Mouse (Mus musculus): Measurements from ENCODE around the gene Sult2b1. TPM values are rescaled to one million over a fixed set of nuclear protein-coding genes. Genes with fewer than 3 reads are reported as not detected.

The Sult2b1 gene
- polyA plus RNA-seq, 1 experiment from 2014 or later = 0.70 TPM

DNA sequence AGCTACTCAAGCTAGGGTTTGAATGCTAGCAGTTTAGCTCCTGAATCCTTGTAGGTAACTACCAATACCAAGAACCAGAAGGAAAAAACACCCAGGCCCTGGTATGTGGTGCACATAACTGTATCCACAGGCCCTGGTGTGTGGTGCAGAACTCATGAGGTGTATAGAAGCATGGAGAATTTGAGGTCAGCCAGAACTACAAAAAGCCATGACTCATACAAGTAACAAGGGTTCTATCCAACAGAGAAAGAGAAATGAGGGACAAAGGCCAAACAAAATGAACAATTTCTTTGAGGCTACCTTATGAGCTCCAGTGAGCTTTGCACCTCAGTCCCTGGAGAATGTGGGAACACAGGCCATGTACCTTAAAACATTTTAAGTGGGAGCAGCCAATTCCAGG lies 36.4 kb upstream of the Sult2b1 start:
- H3K27ac ChIP-seq (ENCODE audit: low read depth, low read length) = no peak overlapping the region
- no peak overlapping the region for H3K4me2 ChIP-seq
- H3K4me1 ChIP-seq (replicated peaks; ENCODE audit: control insufficient read depth, insufficient read depth, low read length) = 0 out of 2 replicates have a peak, but pooled peaks cover 3% of the 10 kb centered on the region
- H3K36me3 ChIP-seq (ENCODE audit: control insufficient read depth, insufficient read depth, low read length) = peaks cover 15% of the 10 kb centered on the region
- DNase-seq (ENCODE audit: low spot score) (no peak), ATAC-seq (replicated peaks; ENCODE audit: low FRiP score) (no peak)
- H3K9me3 ChIP-seq (ENCODE audit: control insufficient read depth, low read length) = no peaks in the 10 kb centered on the region
- H3K27me3 ChIP-seq (replicated peaks; ENCODE audit: control insufficient read depth, insufficient read depth, low read length) = peaks cover 7% of the 10 kb centered on the region; the same call in 1 of the 2 replicates
- no peak overlapping the region for H3K4me3 ChIP-seq (ENCODE audit: low read depth, low read length)
- H3K9ac ChIP-seq (ENCODE audit: low read depth, low read length) = no peak overlapping the region

- Histone ChIP-seq H3K4me2 (peak overlapping the region; percentile 50), H3K27me3 (replicated peaks; ENCODE audit: control insufficient read depth, insufficient read depth, low read length) (peaks cover 7% of the 10 kb centered on the region; the same call in 1 of the 2 replicates), H3K9ac (ENCODE audit: low read depth, low read length) (no peak overlapping the region), H3K27ac (ENCODE audit: low read depth, low read length) (no peak overlapping the region), H3K4me3 (ENCODE audit: low read depth, low read length) (peak overlapping the region; percentile 20; the same call in 1 of the 2 replicates), H3K36me3 (ENCODE audit: control insufficient read depth, insufficient read depth, low read length) (peaks cover 5% of the 10 kb centered on the region; the same call in 1 of the 2 replicates), H3K4me1 (replicated peaks; ENCODE audit: control insufficient read depth, insufficient read depth, low read length) (peaks cover 7% of the 10 kb centered on the region), H3K9me3 (ENCODE audit: control insufficient read depth, low read length) (no peaks in the 10 kb centered on the region)
- WGBS = 12% methylated on average over 25 of the region's 25 CpGs
- DNase-seq (ENCODE audit: low spot score) (no peak), ATAC-seq (replicated peaks; ENCODE audit: low FRiP score) (0 out of 2 replicates have a peak, but pooled peaks have one; percentile 13)
These were observed 35.4 kb upstream of the Sult2b1 start for GRCm38 (mm10) chr7:45819843-45820242.

DNA sequence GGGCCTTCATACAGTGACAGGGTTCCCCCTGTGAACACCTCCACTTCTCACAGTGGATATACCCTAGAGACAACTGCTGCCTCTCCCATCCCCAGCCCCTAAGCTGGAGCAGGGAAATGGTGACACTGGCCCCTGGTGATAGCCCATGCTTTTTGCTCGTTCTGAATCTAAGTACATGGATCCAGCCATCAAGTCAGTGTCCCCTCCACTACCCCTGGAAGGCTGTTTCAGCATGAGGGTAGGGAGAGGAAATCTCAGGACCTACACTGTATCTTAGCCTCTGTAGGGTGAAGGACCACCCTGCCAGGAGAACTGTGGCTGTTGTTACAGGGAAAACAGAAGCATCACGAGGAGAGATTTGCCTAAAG lies 31.5 kb upstream of the Sult2b1 start:
- DNase-seq (ENCODE audit: low spot score) (no peak), ATAC-seq (replicated peaks; ENCODE audit: low FRiP score) (no peak)
- Histone ChIP-seq H3K36me3 (ENCODE audit: control insufficient read depth, insufficient read depth, low read length) (peaks cover 6% of the 10 kb centered on the region), H3K27ac (ENCODE audit: low read depth, low read length) (no peak overlapping the region), H3K27me3 (replicated peaks; ENCODE audit: control insufficient read depth, insufficient read depth, low read length) (peaks cover 7% of the 10 kb centered on the region; the same call in 1 of the 2 replicates), H3K4me2 (no peak overlapping the region), H3K4me1 (replicated peaks; ENCODE audit: control insufficient read depth, insufficient read depth, low read length) (peaks cover 24% of the 10 kb centered on the region), H3K9ac (ENCODE audit: low read depth, low read length) (no peak overlapping the region), H3K4me3 (ENCODE audit: low read depth, low read length) (no peak overlapping the region), H3K9me3 (ENCODE audit: control insufficient read depth, low read length) (no peaks in the 10 kb centered on the region)
- WGBS = 57% methylated on average over 2 of the region's 2 CpGs

DNA sequence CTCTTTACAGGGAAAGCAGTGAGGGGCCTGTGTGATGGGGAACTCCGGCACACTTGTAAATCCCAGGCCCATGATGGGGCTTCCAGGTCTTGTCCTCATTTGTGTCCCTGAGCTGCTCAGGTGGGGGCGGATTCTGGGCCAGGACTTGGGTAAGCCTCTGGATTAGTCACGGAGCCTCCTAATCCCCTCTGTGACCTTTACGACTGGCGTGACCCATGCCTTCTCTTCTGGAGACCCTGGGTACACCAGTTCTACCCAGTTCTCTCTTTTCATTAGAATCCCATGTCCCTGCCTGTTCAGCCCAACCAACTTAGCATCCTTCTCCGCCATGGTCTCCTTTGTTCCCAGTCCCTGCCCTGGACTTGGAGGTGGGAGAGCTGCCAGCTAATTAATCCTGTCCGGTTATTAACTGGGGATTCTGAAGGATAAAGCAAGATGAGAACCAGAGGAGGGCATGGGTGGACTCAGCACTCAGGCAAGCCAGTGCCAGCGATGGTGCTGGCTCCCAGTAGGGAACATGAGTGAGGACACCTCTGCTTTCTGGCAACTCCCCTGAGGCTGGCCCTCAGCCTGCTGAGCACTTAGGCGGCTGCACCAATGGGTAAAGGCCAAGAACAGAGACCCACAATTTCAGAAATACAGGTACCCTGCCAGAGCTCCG lies 31.0 kb upstream of the Sult2b1 start:
- ATAC-seq (replicated peaks; ENCODE audit: low FRiP score) = no peak
- Histone ChIP-seq H3K27me3 (replicated peaks; ENCODE audit: control insufficient read depth, insufficient read depth, low read length) (peaks cover 7% of the 10 kb centered on the region; the same call in 1 of the 2 replicates), H3K4me3 (ENCODE audit: low read depth, low read length) (no peak overlapping the region; the same call in 1 of the 2 replicates), H3K4me2 (peak overlapping the region; percentile 63; the same call in 1 of the 2 replicates), H3K36me3 (ENCODE audit: control insufficient read depth, insufficient read depth, low read length) (peaks cover 12% of the 10 kb centered on the region), H3K9ac (ENCODE audit: low read depth, low read length) (no peak overlapping the region), H3K27ac (ENCODE audit: low read depth, low read length) (no peak overlapping the region), H3K4me1 (replicated peaks; ENCODE audit: control insufficient read depth, insufficient read depth, low read length) (peaks cover 24% of the 10 kb centered on the region), H3K9me3 (ENCODE audit: control insufficient read depth, low read length) (no peaks in the 10 kb centered on the region)
- 69% methylated on average over 10 of the region's 10 CpGs for WGBS
- DNase-seq (ENCODE audit: low spot score) = no peak

GRCm38 (mm10) chr7:45814841-45815240 lies 30.4 kb upstream of the Sult2b1 start:
- no peak overlapping the region for H3K27ac ChIP-seq (ENCODE audit: low read depth, low read length)
- peaks cover 7% of the 10 kb centered on the region; the same call in 1 of the 2 replicates for H3K27me3 ChIP-seq (replicated peaks; ENCODE audit: control insufficient read depth, insufficient read depth, low read length)
- no peak overlapping the region for H3K9ac ChIP-seq (ENCODE audit: low read depth, low read length)
- DNase-seq (ENCODE audit: low spot score) (no peak), ATAC-seq (replicated peaks; ENCODE audit: low FRiP score) (no peak)
- peaks cover 24% of the 10 kb centered on the region for H3K4me1 ChIP-seq (replicated peaks; ENCODE audit: control insufficient read depth, insufficient read depth, low read length)
- H3K9me3 ChIP-seq (ENCODE audit: control insufficient read depth, low read length) = no peaks in the 10 kb centered on the region
- H3K4me3 ChIP-seq (ENCODE audit: low read depth, low read length) = peak overlapping the region; percentile 90
- peak overlapping the region; percentile 63 for H3K4me2 ChIP-seq
- WGBS = 8% methylated on average over 5 of the region's 5 CpGs
- H3K36me3 ChIP-seq (ENCODE audit: control insufficient read depth, insufficient read depth, low read length) = peaks cover 16% of the 10 kb centered on the region

GRCm38 (mm10) chr7:45813787-45814779 lies 29.6 kb upstream of the Sult2b1 start, which contains the start of gene Cyth2:
Gene Cyth2, minus strand, starts transcription at chr7:45814581.
- peak within 1 kb of the TSS; percentile 98 for H3K27ac ChIP-seq (ENCODE audit: low read depth, low read length)
- H3K4me3 ChIP-seq (ENCODE audit: low read depth, low read length) = peak within 1 kb of the TSS; percentile 90
- H3K9ac ChIP-seq (ENCODE audit: low read depth, low read length) = peak within 1 kb of the TSS; percentile 98
- peak; percentile 100 for DNase-seq (ENCODE audit: low spot score)
- 0 out of 2 replicates have a peak, but pooled peaks cover 6% of the 10 kb centered on the region for H3K27me3 ChIP-seq (replicated peaks; ENCODE audit: control insufficient read depth, insufficient read depth, low read length)
- H3K4me2 ChIP-seq = peak within 1 kb of the TSS; percentile 77
- peaks cover 24% of the 10 kb centered on the region for H3K4me1 ChIP-seq (replicated peaks; ENCODE audit: control insufficient read depth, insufficient read depth, low read length)
- WGBS = under 1% methylated on average over 76 of the region's 92 CpGs
- no peaks in the 10 kb centered on the region for H3K9me3 ChIP-seq (ENCODE audit: control insufficient read depth, low read length)
- peaks cover 20% of the 10 kb centered on the region for H3K36me3 ChIP-seq (ENCODE audit: control insufficient read depth, insufficient read depth, low read length)
- ATAC-seq (replicated peaks; ENCODE audit: low FRiP score) = peak; percentile 99

DNA sequence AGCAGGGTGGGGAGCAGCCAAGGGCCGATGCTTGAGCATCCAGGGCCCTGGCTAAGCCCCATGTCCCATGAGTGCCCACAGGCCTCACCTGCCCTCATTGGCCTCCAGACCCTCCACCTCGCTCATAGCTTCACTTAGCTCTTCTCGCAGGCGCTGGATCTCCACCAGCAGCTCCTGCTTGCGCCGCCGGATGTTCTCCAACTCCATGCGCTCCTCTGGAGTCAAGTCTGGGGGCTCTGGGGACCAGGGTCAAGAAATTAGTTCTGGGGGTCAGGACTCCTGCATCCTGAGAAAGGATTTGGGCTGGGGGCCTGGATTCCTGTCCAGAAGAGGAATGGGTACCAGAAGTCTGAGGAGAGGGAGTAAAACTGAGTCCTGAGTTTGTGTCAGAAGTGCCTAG lies 28.5 kb upstream of the Sult2b1 start:
- peak overlapping the region; percentile 77 for H3K4me2 ChIP-seq
- 92% methylated on average over 8 of the region's 8 CpGs for WGBS
- H3K4me1 ChIP-seq (replicated peaks; ENCODE audit: control insufficient read depth, insufficient read depth, low read length) = peaks cover 24% of the 10 kb centered on the region
- peak overlapping the region; percentile 90 for H3K4me3 ChIP-seq (ENCODE audit: low read depth, low read length)
- H3K27ac ChIP-seq (ENCODE audit: low read depth, low read length) = no peak overlapping the region
- H3K9me3 ChIP-seq (ENCODE audit: control insufficient read depth, low read length) = no peaks in the 10 kb centered on the region
- peak overlapping the region; percentile 98 for H3K9ac ChIP-seq (ENCODE audit: low read depth, low read length)
- ATAC-seq (replicated peaks; ENCODE audit: low FRiP score) (no peak), DNase-seq (ENCODE audit: low spot score) (no peak)
- peaks cover 29% of the 10 kb centered on the region for H3K36me3 ChIP-seq (ENCODE audit: control insufficient read depth, insufficient read depth, low read length)
- H3K27me3 ChIP-seq (replicated peaks; ENCODE audit: control insufficient read depth, insufficient read depth, low read length) = no peaks in the 10 kb centered on the region

- H3K4me2 ChIP-seq = no peak overlapping the region
- no peak for DNase-seq (ENCODE audit: low spot score)
- no peak overlapping the region for H3K4me3 ChIP-seq (ENCODE audit: low read depth, low read length)
- WGBS = 89% methylated on average over 14 of the region's 14 CpGs
- no peak overlapping the region for H3K9ac ChIP-seq (ENCODE audit: low read depth, low read length)
- peaks cover 14% of the 10 kb centered on the region; the same call in 1 of the 2 replicates for H3K4me1 ChIP-seq (replicated peaks; ENCODE audit: control insufficient read depth, insufficient read depth, low read length)
- ATAC-seq (replicated peaks; ENCODE audit: low FRiP score) = no peak
- no peaks in the 10 kb centered on the region for H3K9me3 ChIP-seq (ENCODE audit: control insufficient read depth, low read length)
- no peak overlapping the region for H3K27ac ChIP-seq (ENCODE audit: low read depth, low read length)
- peaks cover 40% of the 10 kb centered on the region for H3K36me3 ChIP-seq (ENCODE audit: control insufficient read depth, insufficient read depth, low read length)
- no peaks in the 10 kb centered on the region for H3K27me3 ChIP-seq (replicated peaks; ENCODE audit: control insufficient read depth, insufficient read depth, low read length)
These were observed 25.0 kb upstream of the Sult2b1 start for GRCm38 (mm10) chr7:45809276-45810075.
